Mouse (Mus musculus): ENCODE data around the gene Mov10l1. TPM values are rescaled to one million over a fixed set of nuclear protein-coding genes. Genes with fewer than 3 reads are reported as not detected.

Mov10l1 gene
- polyA plus RNA-seq, 1 experiment: not detected

GRCm38 (mm10) chr15:89088607-89089247, 106.0 kb downstream of the Mov10l1 start, which contains the start of gene Selenoo:
Gene Selenoo (plus strand): TSS chr15:89089084.
- peak; percentile 72 for TF ChIP-seq POLR2A (IDR thresholded peaks at IDR 0.05; ENCODE audit: low read depth, low read length)
- TF ChIP-seq CTCF (IDR thresholded peaks at IDR 0.05; ENCODE audit: extremely low read depth, insufficient read length, insufficient replicate concordance, low read depth, low read length): no peak
- H3K36me3 ChIP-seq (ENCODE audit: control insufficient read depth, insufficient read depth, low read length): peaks cover 40% of the 10 kb centered on the region
- no peaks in the 10 kb centered on the region for H3K27me3 ChIP-seq (ENCODE audit: control insufficient read depth, insufficient read depth, low read length)
- H3K4me1 ChIP-seq (ENCODE audit: control insufficient read depth, insufficient read depth, insufficient read length, low read length): peaks cover 2% of the 10 kb centered on the region; the same call in 1 of the 2 replicates
- under 1% methylated on average over 38 of the region's 38 CpGs for WGBS
- peak within 1 kb of the TSS; percentile 75 for H3K27ac ChIP-seq (ENCODE audit: insufficient read depth, low read depth, low read length)
- peak within 1 kb of the TSS; percentile 89 for H3K4me3 ChIP-seq (ENCODE audit: low read depth, low read length)

GRCm38 (mm10) chr15:89089248-89090051, 106.7 kb downstream of the Mov10l1 start:
- H3K4me3 ChIP-seq (ENCODE audit: low read depth, low read length): peak overlapping the region; percentile 89
- 1% methylated on average over 68 of the region's 68 CpGs for WGBS
- H3K36me3 ChIP-seq (ENCODE audit: control insufficient read depth, insufficient read depth, low read length): peaks cover 40% of the 10 kb centered on the region
- H3K27ac ChIP-seq (ENCODE audit: insufficient read depth, low read depth, low read length): peak overlapping the region; percentile 75
- peaks cover 2% of the 10 kb centered on the region; the same call in 1 of the 2 replicates for H3K4me1 ChIP-seq (ENCODE audit: control insufficient read depth, insufficient read depth, insufficient read length, low read length)
- H3K27me3 ChIP-seq (ENCODE audit: control insufficient read depth, insufficient read depth, low read length): no peaks in the 10 kb centered on the region
- TF ChIP-seq POLR2A (IDR thresholded peaks at IDR 0.05; ENCODE audit: low read depth, low read length) (no peak; the same call in 1 of the 2 replicates), CTCF (IDR thresholded peaks at IDR 0.05; ENCODE audit: extremely low read depth, insufficient read length, insufficient replicate concordance, low read depth, low read length) (no peak)

- TF ChIP-seq POLR2A (IDR thresholded peaks at IDR 0.05; ENCODE audit: low read depth, low read length) (no peak), CTCF (IDR thresholded peaks at IDR 0.05; ENCODE audit: extremely low read depth, insufficient read length, insufficient replicate concordance, low read depth, low read length) (no peak)
- Histone ChIP-seq H3K36me3 (ENCODE audit: control insufficient read depth, insufficient read depth, low read length) (peaks cover 40% of the 10 kb centered on the region), H3K27me3 (ENCODE audit: control insufficient read depth, insufficient read depth, low read length) (no peaks in the 10 kb centered on the region), H3K4me1 (ENCODE audit: control insufficient read depth, insufficient read depth, insufficient read length, low read length) (peaks cover 2% of the 10 kb centered on the region; the same call in 1 of the 2 replicates), H3K4me3 (ENCODE audit: low read depth, low read length) (no peak overlapping the region), H3K27ac (ENCODE audit: insufficient read depth, low read depth, low read length) (no peak overlapping the region)
- 84% methylated on average over 4 of the region's 4 CpGs for whole genome bisulfite sequencing
Observed at GRCm38 (mm10) chr15:89090662-89091061, 108.0 kb downstream of the Mov10l1 start.

DNA sequence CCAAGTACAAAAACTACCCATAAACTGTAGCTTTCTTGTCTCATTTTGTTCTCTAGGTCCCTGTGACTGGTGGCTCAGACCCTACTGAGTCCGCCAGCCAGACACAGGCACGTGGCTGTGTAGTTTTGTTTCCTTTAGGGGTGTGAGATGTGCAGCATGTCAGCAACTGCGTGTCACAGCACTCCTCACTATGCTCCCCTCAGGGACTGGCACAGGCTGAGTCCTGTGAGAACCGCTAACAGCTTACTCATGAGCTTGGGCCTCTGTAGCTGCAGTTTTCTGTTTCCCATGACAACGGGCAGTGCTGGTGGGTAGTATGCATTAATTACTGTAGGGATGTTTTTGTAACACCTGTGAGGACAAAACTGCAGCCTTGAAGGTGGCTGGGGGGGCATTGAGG, 109.5 kb downstream of the Mov10l1 start:
- Histone ChIP-seq H3K27me3 (ENCODE audit: control insufficient read depth, insufficient read depth, low read length) (no peaks in the 10 kb centered on the region), H3K27ac (ENCODE audit: insufficient read depth, low read depth, low read length) (no peak overlapping the region), H3K4me3 (ENCODE audit: low read depth, low read length) (no peak overlapping the region), H3K36me3 (ENCODE audit: control insufficient read depth, insufficient read depth, low read length) (peaks cover 43% of the 10 kb centered on the region), H3K4me1 (ENCODE audit: control insufficient read depth, insufficient read depth, insufficient read length, low read length) (peaks cover 2% of the 10 kb centered on the region; the same call in 1 of the 2 replicates)
- WGBS: 87% methylated on average over 5 of the region's 5 CpGs
- TF ChIP-seq CTCF (IDR thresholded peaks at IDR 0.05; ENCODE audit: extremely low read depth, insufficient read length, insufficient replicate concordance, low read depth, low read length): no peak
- TF ChIP-seq POLR2A (IDR thresholded peaks at IDR 0.05; ENCODE audit: low read depth, low read length): no peak

DNA sequence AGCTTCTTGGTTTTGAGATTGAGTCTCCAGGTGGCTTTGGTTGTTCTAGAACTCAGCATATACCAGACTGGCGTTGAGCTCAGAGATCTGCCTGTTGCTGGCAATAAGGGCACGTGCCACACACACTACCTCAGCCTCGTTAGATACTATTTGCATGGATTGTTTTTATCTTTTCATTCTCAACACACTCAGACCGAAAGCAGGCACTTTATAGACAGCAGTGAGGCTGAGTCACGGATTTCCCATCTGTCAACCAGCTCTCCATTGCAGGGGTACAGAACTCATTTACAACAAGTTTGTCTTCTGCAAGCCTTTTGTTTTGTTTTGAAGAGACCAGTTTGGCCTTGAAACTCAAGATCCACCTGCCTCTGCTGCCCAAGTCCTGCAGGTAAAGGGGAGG, 114.7 kb downstream of the Mov10l1 start:
- H3K27ac ChIP-seq (ENCODE audit: insufficient read depth, low read depth, low read length): no peak overlapping the region
- no peaks in the 10 kb centered on the region for H3K27me3 ChIP-seq (ENCODE audit: control insufficient read depth, insufficient read depth, low read length)
- peaks cover 80% of the 10 kb centered on the region for H3K36me3 ChIP-seq (ENCODE audit: control insufficient read depth, insufficient read depth, low read length)
- H3K4me1 ChIP-seq (ENCODE audit: control insufficient read depth, insufficient read depth, insufficient read length, low read length): no peaks in the 10 kb centered on the region
- no peak overlapping the region for H3K4me3 ChIP-seq (ENCODE audit: low read depth, low read length)
- TF ChIP-seq CTCF (IDR thresholded peaks at IDR 0.05; ENCODE audit: extremely low read depth, insufficient read length, insufficient replicate concordance, low read depth, low read length) (no peak), POLR2A (IDR thresholded peaks at IDR 0.05; ENCODE audit: low read depth, low read length) (no peak)
- 89% methylated on average over 5 of the region's 5 CpGs for WGBS

DNA sequence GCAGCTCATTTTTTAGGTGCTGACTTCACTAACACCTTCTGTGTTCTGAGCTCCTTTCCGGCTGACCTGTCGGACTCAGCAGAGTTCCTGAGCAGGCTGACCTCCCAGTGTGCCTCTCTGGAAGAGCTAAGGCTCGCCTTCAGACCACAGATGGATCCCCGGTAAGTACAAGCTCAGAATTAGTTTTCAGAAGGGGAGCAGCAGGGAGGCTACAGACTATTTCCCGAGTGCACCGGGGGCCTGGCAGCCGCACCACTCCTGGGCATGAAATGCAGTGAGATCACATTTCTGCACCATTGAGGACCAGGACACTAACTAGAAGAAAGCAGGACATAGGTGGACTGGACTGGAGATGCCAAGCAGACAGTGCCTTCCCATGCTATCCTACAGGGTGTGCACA, 115.9 kb downstream of the Mov10l1 start:
- no peaks in the 10 kb centered on the region for H3K27me3 ChIP-seq (ENCODE audit: control insufficient read depth, insufficient read depth, low read length)
- no peak overlapping the region for H3K4me3 ChIP-seq (ENCODE audit: low read depth, low read length)
- peaks cover 80% of the 10 kb centered on the region for H3K36me3 ChIP-seq (ENCODE audit: control insufficient read depth, insufficient read depth, low read length)
- TF ChIP-seq POLR2A (IDR thresholded peaks at IDR 0.05; ENCODE audit: low read depth, low read length) (no peak), CTCF (IDR thresholded peaks at IDR 0.05; ENCODE audit: extremely low read depth, insufficient read length, insufficient replicate concordance, low read depth, low read length) (no peak)
- H3K4me1 ChIP-seq (ENCODE audit: control insufficient read depth, insufficient read depth, insufficient read length, low read length): no peaks in the 10 kb centered on the region
- H3K27ac ChIP-seq (ENCODE audit: insufficient read depth, low read depth, low read length): no peak overlapping the region
- WGBS: 90% methylated on average over 7 of the region's 7 CpGs

DNA sequence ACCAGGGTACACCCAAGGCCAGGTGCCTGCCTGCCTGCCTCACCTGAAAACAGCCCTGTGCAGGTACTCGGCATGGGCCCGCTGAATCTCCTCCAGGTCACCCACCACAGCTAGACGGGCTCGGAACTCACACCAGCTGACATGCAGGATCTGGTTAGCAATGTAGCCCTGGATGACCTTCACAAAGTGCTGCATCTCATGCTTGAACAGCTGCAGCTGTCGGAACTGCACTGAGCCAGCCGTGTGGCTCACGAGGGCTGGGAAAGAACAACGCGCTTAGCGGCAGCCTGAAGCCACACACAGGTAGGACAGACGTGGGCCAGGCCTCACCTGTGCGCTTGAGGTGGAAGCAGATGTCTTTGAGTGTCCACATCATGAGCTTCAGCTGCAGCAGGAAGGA, 118.1 kb downstream of the Mov10l1 start:
- TF ChIP-seq POLR2A (IDR thresholded peaks at IDR 0.05; ENCODE audit: low read depth, low read length) (no peak), CTCF (IDR thresholded peaks at IDR 0.05; ENCODE audit: extremely low read depth, insufficient read length, insufficient replicate concordance, low read depth, low read length) (no peak)
- 84% methylated on average over 12 of the region's 12 CpGs for WGBS
- Histone ChIP-seq H3K27ac (ENCODE audit: insufficient read depth, low read depth, low read length) (no peak overlapping the region), H3K4me3 (ENCODE audit: low read depth, low read length) (no peak overlapping the region), H3K36me3 (ENCODE audit: control insufficient read depth, insufficient read depth, low read length) (peaks cover 76% of the 10 kb centered on the region), H3K4me1 (ENCODE audit: control insufficient read depth, insufficient read depth, insufficient read length, low read length) (no peaks in the 10 kb centered on the region), H3K27me3 (ENCODE audit: control insufficient read depth, insufficient read depth, low read length) (no peaks in the 10 kb centered on the region)

Measured in small intestine, adult 2 months (tissue).